Mouse (Mus musculus): ENCODE measurements around the gene Ano8.

Ano8 gene

DNA sequence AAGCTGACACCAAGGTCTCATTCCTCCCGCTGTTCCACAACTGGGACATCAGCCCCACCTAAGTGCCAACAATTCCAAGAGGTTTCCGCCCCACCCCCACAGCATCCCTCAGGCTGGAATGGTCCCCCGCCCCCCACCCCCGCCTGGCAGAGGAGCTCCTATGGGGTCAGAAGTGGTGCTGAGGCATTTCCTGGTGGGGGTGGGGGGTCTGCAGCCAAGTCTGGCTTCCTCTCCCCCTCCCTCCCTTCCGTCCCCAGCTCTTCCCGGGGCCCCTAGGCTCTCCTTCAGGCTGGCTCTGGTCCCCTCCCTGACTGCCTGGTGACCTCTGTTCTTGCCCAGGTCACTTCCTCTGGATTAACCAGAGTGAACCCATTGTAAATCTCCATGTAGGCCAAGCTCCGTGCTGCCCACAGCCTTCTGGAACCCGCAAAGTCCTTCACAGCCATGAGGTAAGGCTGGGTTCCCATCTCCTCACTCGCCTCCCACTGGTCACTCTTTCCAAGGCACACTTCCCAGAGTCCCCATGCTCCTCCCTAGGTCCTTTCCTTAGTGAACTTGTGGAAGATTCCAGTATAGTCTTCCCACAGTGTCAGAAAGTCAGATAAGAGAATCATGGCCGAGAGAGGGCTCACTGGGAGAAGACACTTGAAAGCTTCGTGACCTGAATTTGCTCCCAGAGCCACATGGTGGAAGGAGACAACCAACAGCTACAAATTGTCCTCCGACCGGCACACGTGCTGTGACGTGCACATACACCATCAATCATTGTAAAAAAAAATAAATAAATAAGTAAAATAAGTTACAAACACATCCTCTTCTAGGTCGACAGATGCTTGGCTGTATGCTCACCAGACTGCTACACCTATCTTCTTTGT is 13.3 kb upstream of the Ano8 start:
- DNase-seq (ENCODE audit: low spot score), result no peak

DNA sequence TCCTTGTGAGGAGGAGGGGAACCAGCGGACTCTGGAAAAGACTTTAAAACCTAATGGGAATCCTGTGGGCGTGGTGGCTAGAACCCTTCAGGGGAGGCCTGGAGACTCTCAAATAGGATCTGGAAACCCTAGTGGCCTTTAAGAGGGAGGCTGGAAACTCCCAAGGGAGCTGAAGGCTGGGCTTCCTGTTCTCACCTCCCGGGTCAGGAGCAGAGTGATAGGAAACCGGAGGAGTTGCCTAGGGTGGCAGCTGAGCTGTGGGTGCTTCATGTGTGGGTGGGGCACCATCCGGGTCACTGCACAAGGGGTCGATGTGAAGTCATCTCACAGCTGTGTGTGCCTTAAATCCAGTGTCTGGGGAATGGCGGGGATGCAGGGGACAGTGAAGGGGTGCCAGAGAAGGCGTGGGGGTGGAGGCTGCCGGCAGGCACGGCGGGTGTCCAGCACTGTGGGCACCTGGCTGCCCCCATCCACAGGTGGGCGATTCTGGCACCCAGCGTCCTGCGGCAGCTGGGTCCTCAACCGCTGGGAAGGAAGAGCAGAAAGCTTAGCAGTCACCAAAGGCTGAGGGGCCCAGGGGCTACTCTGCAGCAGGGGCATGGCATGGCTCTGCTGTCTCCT is 12.2 kb upstream of the Ano8 start:
- no peak for DNase-seq (ENCODE audit: low spot score)

DNA sequence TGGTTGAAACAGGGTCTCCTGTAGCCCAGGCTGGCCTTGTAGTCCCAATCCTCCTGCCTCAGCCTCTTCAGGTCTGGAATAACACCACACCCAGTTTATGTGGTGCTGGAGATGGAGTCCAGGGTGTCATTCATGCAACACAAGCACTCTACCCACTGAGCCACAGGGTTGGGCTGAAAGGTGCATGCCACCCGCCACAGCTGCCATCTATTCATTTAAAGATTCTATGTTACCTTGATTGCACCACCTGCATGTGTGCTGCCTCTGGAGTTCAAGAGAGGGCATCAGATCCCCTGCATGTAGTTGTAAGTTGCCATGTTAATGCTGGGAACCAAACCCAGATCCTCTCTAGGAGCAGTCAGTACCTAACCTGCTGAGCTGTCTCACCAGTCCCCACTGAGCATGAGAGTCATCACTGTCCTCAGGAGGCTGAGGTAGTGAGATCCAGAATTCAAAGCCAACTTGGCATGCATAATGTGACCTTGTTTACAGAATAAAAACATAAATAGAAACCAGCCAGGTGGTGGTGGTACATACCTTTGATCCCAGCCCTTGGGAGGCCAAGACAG is 11.4 kb upstream of the Ano8 start:
- DNase-seq (ENCODE audit: low spot score), result no peak

DNA sequence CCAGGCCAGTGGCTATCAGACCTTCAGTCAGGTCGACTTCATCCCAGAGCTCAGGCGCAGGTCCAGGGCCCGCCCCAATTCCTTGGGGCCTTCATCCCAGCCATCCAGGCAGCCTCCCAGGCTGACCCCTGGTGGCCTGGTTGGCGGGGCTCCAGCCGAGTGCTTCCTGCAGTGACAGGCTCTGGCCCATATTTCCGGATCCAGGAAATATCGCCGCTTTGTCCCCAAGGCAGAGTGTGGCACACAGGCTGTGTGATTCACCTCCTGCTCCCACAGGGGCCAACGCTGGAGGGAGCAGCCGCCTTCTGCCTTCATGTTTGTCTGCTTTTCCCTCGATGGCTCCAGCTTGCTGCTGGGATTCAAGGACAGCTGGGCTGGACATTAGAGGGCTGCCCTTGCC is 10.7 kb upstream of the Ano8 start:
- DNase-seq (ENCODE audit: low spot score), result no peak

DNA sequence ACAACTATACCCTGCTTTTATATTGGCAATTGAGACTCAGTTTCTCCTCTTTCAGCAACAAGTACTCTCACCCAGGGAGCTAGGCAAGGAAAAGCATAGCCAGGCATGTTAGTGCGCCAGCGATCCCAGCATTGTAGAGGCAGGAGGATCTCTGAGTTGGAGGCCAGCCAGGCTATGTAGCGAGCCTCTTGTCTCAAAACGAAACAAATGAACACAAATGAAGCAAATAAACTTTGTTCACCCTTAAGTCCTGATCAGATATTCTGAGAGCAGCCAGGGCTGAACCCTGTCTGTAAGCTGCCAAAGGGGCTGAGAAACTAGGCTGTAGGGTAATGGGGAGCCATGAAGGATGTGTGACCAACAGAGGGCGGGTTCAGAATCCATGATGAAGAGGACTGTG is 10.0 kb upstream of the Ano8 start:
- no peak for DNase-seq (ENCODE audit: low spot score)

DNA sequence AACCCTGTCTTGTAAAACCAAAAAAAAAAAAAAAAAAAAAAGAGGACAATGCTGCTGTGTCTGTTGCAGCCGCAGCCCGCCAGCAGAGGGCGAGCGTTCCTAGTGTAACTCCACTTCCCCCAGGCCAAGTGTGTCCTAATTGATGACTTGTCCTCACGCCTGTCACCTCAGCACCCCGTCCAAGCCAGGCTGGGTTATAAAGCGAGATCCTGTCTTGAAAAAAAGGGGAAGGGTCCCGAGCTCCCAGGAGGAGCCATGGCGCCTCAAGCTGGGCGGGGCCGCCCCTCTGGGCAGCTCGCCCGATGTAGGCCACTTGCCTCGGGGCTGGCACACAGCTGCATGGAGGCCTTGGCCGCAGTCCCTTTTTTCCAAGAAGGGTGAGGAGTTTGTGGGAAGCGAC is 9.3 kb upstream of the Ano8 start:
- DNase-seq (ENCODE audit: low spot score), result peak; percentile 68

DNA sequence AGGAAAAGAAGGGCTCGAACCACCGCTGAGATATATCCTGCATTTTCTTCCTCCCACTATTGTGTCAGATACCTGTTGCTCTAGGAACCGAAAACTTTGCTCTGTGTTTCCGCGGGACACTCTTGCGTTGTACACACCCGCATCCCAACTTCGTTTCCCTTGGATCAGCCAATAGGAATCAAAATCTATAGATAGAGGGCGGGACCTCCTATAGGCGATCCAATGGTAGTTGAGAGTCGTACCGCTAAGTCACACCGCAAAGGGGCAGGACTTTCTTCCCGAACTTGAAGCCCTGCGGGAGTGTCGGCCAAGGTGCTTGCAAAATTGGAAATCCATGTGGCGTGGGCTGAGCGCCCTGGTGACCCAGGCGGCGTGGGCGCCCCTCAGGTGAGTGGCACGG is 2.7 kb upstream of the Ano8 start:
- DNase-seq (ENCODE audit: low spot score), result peak; percentile 88

DNA sequence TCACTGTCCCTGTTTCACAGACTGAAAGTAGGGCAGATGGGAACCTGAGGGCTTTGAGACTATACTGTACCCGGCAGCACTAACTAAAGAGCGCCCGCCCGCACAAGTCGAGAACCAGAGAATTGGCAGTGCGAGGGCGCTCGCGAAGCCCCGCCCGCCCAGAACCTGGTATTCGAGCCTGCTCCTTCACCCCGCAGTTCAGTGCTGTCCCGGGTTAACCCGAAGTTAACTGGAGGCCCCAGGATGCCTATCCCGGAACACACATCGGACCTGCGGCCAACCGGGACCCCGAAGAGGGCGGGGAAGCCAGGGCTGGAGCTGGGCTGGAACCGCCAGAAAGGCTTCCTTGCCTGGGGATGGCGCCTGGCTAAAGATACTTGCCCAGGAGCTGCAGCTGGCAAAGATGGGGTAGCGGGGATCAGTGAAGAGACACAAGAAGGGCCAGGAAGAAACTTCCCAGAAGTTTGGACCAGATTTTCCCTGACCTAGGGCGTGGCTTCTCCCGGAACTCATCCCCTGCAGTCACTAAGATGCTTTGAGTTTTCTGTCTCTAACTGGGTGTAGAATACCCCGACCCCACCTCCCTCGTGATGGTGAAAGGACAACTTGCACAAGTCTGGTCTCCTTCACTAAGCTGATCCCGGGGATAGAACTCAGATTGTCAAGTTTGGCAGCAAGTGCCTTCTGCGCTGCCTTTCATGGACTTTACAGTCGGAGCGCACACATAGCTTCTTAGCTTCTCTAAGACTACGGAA is 2.1 kb upstream of the Ano8 start, which contains the start of gene Gtpbp3:
Gene Gtpbp3 (plus strand): TSS at position 413 of the 755 bp plus-strand sequence.
- DNase-seq (ENCODE audit: low spot score), result peak; percentile 61

DNA sequence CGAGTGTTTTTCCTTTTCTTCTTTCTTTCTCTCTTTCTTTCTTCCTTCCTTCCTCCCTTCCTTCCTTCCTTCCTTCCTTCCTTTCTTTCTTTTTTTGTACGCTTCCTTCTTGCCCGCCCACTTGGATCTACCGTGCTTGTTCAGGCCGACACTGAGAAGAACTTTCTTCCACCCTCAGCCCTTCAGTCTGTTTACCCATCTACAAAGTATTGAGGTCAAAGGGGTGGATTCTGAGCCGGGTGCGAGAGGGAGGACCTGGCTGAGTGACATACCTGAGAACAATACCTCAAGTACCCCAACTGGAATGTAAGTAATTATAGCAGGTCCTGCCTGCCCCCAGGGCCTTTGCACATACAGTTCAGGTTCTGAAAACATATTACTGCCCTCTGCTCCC is 370 bp upstream of the Ano8 start:
- no peak for DNase-seq (ENCODE audit: low spot score)

DNA sequence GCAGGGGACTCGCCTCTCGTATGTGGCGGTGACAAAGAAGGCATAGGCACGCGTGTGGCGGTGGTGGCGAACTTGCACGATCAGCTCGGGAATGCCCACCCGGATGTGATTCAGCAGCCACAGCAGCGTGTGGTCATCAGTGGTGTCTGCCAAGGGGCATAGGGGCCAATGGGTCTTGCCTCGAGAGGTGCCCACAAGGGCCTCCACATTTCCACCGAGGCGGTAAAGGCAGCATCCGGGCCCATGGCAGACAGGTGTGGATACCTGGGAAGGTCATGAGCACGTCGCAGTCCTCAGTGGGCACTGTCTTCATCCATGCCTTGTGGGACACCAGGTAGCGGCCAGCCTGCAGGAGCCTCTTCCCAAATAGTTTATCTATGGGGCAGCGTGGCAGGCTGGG is 1.0 kb downstream of the Ano8 start:
- no peak for DNase-seq (ENCODE audit: low spot score)

DNA sequence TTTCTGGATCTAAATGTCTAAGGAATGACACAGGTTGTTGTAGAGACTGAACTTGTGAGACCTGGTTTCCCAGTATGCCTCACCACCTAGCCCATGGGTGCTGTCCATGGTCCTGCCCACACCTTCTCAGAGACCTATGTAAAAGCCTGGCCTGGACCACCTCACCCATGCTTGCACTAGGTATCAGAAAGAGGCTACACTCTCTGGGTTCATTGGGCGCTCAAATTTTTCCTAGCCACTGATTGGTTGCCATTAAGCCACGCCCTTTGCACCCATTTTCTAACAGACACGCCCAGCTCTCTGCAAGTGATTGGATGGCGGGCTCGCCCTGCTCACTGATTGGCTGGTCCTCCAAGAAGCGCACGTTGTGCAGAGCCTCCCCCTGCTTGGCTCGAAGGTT is 1.8 kb downstream of the Ano8 start:
- DNase-seq (ENCODE audit: low spot score), result no peak

DNA sequence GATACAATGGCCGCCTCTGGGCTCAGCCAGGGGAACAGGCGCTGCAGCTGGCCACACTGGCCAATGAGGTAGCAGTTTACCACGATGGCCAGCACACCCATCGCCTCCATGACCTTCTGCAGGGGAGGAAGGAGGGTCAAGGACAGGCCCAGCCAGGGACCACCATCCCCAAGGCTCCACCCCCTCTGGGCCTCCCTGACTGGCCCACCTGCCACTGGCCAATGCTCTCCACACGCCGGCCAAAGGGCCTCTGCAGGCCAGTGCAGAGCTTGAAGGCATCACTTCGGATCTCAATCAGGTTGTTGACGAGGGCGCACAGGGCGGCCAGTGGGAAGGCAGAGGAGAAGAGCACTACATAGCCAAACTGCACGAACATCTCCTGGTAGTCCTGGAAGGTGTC is 6.8 kb downstream of the Ano8 start:
- DNase-seq (ENCODE audit: low spot score), result no peak

DNA sequence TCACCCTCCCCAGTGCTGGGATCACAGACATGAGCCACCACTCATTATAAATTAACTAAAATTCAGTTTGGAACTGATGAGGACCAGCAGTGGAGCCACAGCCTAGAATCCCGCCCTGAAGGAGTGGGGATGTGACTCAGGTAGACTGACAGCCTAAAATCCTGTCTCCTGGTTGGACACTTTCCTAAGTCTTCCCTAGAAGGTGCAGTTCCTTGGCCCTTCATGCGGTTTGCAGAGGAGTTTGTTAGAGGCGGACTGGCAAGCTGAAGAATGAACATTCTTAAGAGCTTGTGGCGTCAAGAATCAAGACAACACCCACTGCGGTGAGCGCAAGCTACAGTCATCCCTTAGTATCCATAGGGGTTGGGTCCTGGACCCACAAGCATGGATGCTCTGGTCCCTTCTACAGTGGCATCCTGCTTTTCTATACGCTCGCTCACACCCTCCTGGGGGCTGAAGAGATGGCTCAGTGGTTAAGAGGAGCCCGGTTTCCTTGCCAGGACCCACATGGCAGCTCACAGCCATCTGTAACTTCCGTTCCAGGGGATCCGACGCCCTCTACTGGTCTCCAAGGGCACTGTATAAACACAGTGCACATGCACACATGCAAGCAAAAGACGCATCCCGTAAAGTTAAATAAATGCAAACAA is 8.4 kb downstream of the Ano8 start:
- no peak for DNase-seq (ENCODE audit: low spot score)

DNA sequence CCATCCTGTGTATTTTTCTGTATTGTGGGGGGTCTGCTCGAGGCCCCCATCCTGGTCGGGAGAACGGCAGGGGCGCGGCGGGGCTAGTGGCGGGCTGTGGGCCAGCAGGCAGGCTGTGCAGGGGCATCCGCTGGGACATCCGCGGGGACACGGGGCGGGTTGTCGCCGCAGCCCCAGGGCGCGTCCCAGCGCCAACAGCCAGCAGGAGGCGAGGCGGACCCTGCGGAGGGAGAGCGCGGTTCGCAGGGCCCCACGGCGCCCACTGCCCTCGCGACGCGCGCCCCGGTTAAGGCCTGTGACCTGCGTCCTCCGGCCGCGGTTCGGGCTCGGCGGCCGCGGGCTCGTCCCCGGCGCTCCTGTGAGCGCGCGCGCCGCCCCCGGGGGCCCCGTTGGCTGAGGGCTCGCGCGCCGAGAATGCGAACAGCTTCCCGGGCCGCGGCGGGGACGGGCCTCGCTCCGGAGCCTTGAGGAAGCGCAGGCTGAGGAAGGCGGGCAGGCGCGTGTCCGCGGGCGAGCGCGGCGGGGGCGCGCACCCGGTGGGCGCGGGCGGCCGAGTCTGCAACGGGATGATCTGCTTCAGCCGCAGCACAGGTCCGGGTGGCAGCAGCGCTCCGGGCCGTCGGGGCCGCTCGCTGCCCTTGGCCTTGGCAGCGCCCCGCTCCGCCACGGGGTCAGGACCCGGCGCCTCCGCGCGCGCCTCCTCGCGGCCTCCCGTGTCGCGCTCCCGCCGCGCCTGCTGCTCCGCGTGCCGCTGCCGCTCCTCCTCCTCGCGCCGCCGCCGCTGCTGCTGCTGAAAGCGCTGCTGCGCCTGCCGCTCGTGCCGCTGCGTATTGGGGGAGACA is 9.4 kb downstream of the Ano8 start:
- DNase-seq (ENCODE audit: low spot score), result peak; percentile 74

DNA sequence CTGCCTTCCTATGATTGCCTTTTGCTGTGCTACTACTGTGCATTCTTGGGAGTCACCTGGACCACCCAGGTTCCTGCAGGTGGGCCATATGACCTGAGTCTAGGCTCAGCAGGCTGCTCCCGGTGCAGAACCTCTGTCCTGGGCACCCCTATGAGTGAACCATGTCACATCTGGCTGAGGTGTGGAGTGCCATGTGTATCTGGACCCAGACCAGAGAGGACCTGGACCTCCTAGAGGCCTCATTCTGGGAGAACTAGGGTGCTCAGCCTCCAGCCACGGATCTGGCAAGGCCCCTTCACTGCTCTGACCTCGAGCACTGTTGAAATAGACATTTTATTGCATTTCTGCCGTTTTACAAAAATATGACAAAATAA is 10.1 kb downstream of the Ano8 start:
- no peak for DNase-seq (ENCODE audit: low spot score)

DNA sequence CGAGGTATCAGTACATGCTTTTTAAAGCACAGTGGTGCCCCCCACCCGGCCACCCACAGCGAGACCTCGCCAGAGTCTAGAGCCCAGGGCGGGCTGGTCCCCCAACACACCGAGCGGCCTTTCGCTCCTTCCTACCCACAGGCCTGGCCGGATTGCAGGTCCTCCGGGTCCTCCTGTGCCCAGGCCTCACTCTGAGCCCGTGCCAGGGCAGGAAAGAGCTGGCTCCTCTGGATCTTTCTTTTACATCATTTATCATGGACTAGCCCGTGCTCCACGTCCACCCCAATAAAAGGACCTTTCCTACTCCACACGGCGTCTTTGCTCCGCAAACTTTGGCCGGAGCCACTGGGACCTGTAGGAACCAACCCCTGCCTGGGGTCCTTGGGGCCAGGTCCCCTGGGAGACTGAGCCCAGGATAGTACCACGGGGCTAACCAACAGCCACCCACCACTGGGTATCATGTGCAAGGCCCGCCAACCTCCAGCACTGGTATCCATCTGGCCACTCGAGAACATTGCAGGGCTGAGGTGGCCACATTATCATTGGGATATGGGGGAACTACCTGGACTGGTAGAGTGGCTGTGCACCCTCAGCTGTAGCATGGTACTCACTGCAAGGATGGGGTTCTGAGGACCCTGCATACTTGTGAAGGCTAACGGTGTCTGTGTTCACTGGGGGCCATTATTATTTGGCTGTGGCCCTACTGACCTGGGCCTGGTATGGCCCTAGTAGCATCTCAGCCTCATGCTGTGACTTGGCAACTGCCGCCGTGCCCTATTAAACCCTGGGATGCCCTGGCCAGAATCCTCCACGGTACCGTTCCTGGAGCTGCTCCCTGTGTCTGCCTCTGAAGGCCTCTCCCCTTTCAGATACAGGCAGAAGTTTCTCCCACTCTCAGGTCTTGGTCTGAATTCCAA is 10.7 kb downstream of the Ano8 start:
- DNase-seq (ENCODE audit: low spot score), result no peak

DNA sequence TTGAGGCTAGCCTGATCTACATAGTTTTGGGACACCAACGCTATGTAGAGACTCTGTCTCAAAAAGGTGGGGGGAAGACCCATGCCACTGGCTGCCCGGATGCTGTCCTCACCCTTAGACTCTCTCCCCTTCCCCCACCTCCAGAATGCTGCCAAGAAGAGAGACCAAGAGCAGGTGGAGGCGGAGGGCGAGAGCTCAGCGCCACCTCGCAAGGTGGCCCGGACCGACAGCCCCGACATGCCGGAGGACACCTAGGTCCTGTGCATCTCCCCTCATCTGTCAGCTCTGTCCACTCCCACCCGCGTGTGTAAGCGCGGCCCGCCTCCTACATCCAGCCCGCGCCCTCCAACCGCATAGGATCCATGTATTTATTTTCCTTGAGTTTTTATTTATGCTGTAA is 11.4 kb downstream of the Ano8 start:
- DNase-seq (ENCODE audit: low spot score), result no peak

DNA sequence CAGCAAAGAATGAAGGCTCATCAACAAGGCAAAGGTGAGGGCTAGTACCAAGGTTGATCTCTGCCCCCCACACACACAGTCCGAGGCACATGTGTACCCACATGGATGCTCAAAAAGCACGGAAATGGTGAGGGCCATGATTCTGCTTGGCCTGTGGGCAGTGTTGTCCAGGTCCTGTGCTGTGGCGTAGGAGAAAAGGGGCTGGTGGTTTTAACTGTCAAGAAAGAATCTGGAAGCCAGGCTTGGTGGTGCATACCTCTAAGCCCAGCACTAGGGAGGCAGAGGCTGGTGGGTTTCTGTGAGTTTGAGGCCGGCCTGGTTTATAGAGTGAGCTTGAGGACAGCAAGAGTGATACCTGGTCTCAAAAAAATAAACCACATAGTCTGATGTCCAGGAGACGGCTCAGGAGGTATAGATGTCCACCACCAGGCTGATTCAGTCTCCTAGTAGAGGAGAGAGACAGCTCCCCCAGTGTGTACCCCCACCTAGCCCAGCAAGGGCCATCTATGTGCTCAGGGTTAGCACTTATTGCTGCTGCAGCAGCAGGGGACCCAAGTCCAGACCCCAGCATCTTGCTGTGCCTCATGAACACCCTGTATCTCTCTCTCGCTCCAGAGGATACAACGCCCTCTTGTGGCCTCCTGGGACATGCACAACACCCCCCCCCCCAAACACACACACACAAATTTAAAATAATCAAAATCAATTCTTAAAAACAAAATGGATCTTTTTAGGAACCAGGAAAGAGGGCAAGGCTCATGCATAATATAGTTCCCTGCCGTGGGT is 13.0 kb downstream of the Ano8 start:
- DNase-seq (ENCODE audit: low spot score), result no peak

DNA sequence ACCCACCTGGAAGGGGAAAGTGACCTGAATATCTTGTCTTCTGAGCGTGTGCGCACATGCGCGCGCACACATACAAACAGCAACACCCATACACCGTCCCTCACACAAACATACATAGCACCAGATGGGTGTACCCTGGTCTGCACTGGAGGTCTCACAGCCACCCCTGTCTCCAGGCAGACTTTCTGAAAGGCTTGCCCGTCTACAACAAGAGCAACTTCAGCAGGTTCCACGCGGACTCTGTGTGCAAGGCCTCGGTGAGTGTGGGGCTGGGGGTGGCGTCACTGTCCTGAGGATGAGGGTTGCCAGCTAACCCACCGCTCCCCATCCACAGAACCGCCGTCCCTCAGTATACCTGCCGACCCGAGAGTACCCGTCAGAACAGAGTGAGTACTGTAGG is 13.9 kb downstream of the Ano8 start:
- DNase-seq (ENCODE audit: low spot score), result no peak

DNA sequence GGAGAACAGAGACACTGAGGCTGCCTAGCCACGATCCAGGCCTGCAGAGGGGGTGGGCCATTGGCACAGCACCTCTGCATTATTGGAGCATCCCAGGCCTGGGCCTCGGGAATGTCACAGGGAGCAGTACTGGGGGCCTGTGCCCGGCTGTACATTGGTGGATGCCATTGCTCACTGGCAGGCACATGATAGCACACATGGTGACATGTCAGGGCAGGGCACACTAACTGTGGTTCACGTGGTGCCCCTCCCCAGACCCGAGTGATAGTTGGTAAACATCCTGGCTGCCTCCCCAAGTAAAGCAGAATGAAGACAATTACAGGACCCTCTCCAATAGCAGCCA is 14.9 kb downstream of the Ano8 start:
- no peak for DNase-seq (ENCODE audit: low spot score)

Data from left cerebral cortex, adult 11 months (tissue).